Mouse (Mus musculus) kidney, postnatal 0 days (tissue): ENCODE data around the gene Rdh16f1. TPM values are rescaled to one million over a fixed set of nuclear protein-coding genes. Genes with fewer than 3 reads are reported as not detected.

Source experiments
- ATAC-seq: fragments of 200-750 bp; cut with Nextera tagmentation; replicated peaks from 2 replicates; pipeline ENCODE4 v1.8.0; 2017; ENCODE audit warnings: low read depth, moderate number of reproducible peaks, moderate TSS enrichment, moderate library complexity; ENCODE audit not compliant: low FRiP score
- DNase-seq: peaks from one replicate; pipeline ENCODE4 v3.0.0-alpha.2; 2016; ENCODE audit warnings: low spot score
- H3K27ac ChIP-seq: fragments of 300-500 bp; sonication (generic); 2 replicates; pipeline ENCODE4 v1.5.1; 2014; ENCODE audit warnings: mild to moderate bottlenecking
- H3K27me3 ChIP-seq: fragments of 300-500 bp; sonication (generic); 2 replicates; pipeline ENCODE4 v1.6.1; 2014; ENCODE audit warnings: low read length, mixed read lengths; ENCODE audit not compliant: insufficient read depth
- H3K36me3 ChIP-seq: fragments of 300-500 bp; sonication (generic); 2 replicates; pipeline ENCODE4 v1.6.1; 2014; ENCODE audit warnings: low read length, mixed read lengths; ENCODE audit not compliant: insufficient read depth
- H3K4me1 ChIP-seq: fragments of 300-500 bp; sonication (generic); replicated peaks from 2 replicates; pipeline ENCODE4 v1.6.1; 2014; ENCODE audit warnings: antibody characterized with exemption, low read length, mixed read lengths; ENCODE audit not compliant: insufficient read depth
- H3K4me2 ChIP-seq: fragments of 300-500 bp; sonication (generic); 2 replicates; pipeline ENCODE4 v1.6.1; 2014; ENCODE audit warnings: mild to moderate bottlenecking, low read length, moderate library complexity, mixed read lengths
- H3K4me3 ChIP-seq: fragments of 300-500 bp; sonication (generic); replicated peaks from 2 replicates; pipeline ENCODE4 v1.5.1; 2014; ENCODE audit warnings: low read depth, low read length
- H3K9ac ChIP-seq: fragments of 300-500 bp; sonication (generic); 2 replicates; pipeline ENCODE4 v1.6.1; 2014; ENCODE audit warnings: low read depth, low read length
- H3K9me3 ChIP-seq: fragments of 300-500 bp; sonication (generic); replicated peaks from 2 replicates; pipeline ENCODE4 v1.6.1; 2016; ENCODE audit warnings: low read length, inconsistent platforms, mixed read lengths
- CTCF ChIP-seq: IDR thresholded peaks from 2 replicates; pipeline ENCODE4 v1.5.1; 2016; ENCODE audit warnings: antibody characterized with exemption, low read depth, mild to moderate bottlenecking, moderate library complexity
- WGBS: fragments of 180-500 bp; shearing (Covaris S2); extraction: QIAGEN DNeasy Blood & Tissue Kit; methylation state at CpG from one replicate; pipeline ENCODE4 v1.1.7; 2014; 5-methylcytosine and 5-hydroxymethylcytosine counted together
- polyA plus RNA-seq: library from polyadenylated mRNA; unstranded; fragments of >200 nt; fragmentation: Nextera tagmentation; extraction: Ambion mirVana; gene quantifications from 2 replicates; pipeline ENCODE4 v1.2.1, GENCODE M21; 2015

Rdh16f1 gene
- polyA plus RNA-seq, 1 experiment from 2014 or later, result 0.87 TPM

GRCm38 (mm10) chr10:127728437-127728836 is 31.1 kb upstream of the Rdh16f1 start:
- Histone ChIP-seq H3K36me3 (no peaks in the 10 kb centered on the region), H3K9me3 (no peaks in the 10 kb centered on the region), H3K4me1 (peaks cover 3% of the 10 kb centered on the region; the same call in 1 of the 2 replicates), H3K27me3 (no peaks in the 10 kb centered on the region), H3K4me2 (no peak overlapping the region), H3K4me3 (no peak overlapping the region), H3K9ac (no peak overlapping the region), H3K27ac (no peak overlapping the region)
- WGBS, result 77% methylated on average over 8 of the region's 8 CpGs
- DNase-seq, result no peak
- no peak for ATAC-seq
- TF ChIP-seq CTCF, result no peak

GRCm38 (mm10) chr10:127730285-127730932 is 29.2 kb upstream of the Rdh16f1 start:
- Histone ChIP-seq H3K9me3 (no peaks in the 10 kb centered on the region), H3K4me3 (no peak overlapping the region), H3K27ac (no peak overlapping the region), H3K4me2 (no peak overlapping the region), H3K36me3 (no peaks in the 10 kb centered on the region), H3K4me1 (peaks cover 3% of the 10 kb centered on the region; the same call in 1 of the 2 replicates), H3K9ac (no peak overlapping the region), H3K27me3 (no peaks in the 10 kb centered on the region)
- ATAC-seq (no peak), DNase-seq (no peak)
- TF ChIP-seq CTCF, result no peak
- 70% methylated on average over 11 of the region's 11 CpGs for WGBS

- no peak for DNase-seq
- Histone ChIP-seq H3K36me3 (no peaks in the 10 kb centered on the region), H3K4me2 (no peak overlapping the region), H3K4me1 (peaks cover 3% of the 10 kb centered on the region; the same call in 1 of the 2 replicates), H3K27me3 (no peaks in the 10 kb centered on the region), H3K4me3 (no peak overlapping the region), H3K27ac (no peak overlapping the region), H3K9me3 (no peaks in the 10 kb centered on the region), H3K9ac (no peak overlapping the region)
- WGBS, result 30% methylated on average over 9 of the region's 9 CpGs
- no peak for ATAC-seq
- TF ChIP-seq CTCF, result no peak
Measured at GRCm38 (mm10) chr10:127730933-127731310, 28.7 kb upstream of the Rdh16f1 start.

GRCm38 (mm10) chr10:127731397-127731796 is 28.2 kb upstream of the Rdh16f1 start:
- H3K9me3 ChIP-seq, result no peaks in the 10 kb centered on the region
- H3K27me3 ChIP-seq, result no peaks in the 10 kb centered on the region
- DNase-seq (peak; percentile 61), ATAC-seq (no peak)
- 12% methylated on average over 5 of the region's 5 CpGs for WGBS
- H3K4me2 ChIP-seq, result no peak overlapping the region
- H3K4me3 ChIP-seq, result no peak overlapping the region
- no peak for TF ChIP-seq CTCF
- peaks cover 3% of the 10 kb centered on the region; the same call in 1 of the 2 replicates for H3K4me1 ChIP-seq
- H3K9ac ChIP-seq, result 0 out of 2 replicates have a peak overlapping the region, but pooled peaks have one; percentile 18
- H3K27ac ChIP-seq, result no peak overlapping the region
- H3K36me3 ChIP-seq, result no peaks in the 10 kb centered on the region

- Histone ChIP-seq H3K9ac (no peak overlapping the region), H3K27ac (no peak overlapping the region), H3K4me1 (peaks cover 3% of the 10 kb centered on the region; the same call in 1 of the 2 replicates), H3K27me3 (no peaks in the 10 kb centered on the region), H3K36me3 (no peaks in the 10 kb centered on the region), H3K4me2 (no peak overlapping the region), H3K9me3 (no peaks in the 10 kb centered on the region), H3K4me3 (no peak overlapping the region)
- ATAC-seq (no peak), DNase-seq (peak; percentile 81)
- TF ChIP-seq CTCF, result peak; percentile 83
- WGBS, result 34% methylated on average over 5 of the region's 5 CpGs
Measured at GRCm38 (mm10) chr10:127734434-127734833, 25.2 kb upstream of the Rdh16f1 start.

GRCm38 (mm10) chr10:127736266-127736665 is 23.3 kb upstream of the Rdh16f1 start:
- no peak for TF ChIP-seq CTCF
- H3K4me1 ChIP-seq, result peaks cover 2% of the 10 kb centered on the region; the same call in 1 of the 2 replicates
- no peak for ATAC-seq
- H3K4me2 ChIP-seq, result no peak overlapping the region
- H3K9ac ChIP-seq, result no peak overlapping the region
- no peak overlapping the region for H3K4me3 ChIP-seq
- no peaks in the 10 kb centered on the region for H3K36me3 ChIP-seq
- H3K27ac ChIP-seq, result no peak overlapping the region
- no peaks in the 10 kb centered on the region for H3K27me3 ChIP-seq
- 66% methylated on average over 2 of the region's 2 CpGs for WGBS
- H3K9me3 ChIP-seq, result no peaks in the 10 kb centered on the region
- no peak for DNase-seq
